Mouse (Mus musculus): ENCODE measurements at regions not wholly inside any gene's neighbourhood (a gene's known extent, or its start where the extent isn't known, plus 50 kb on each side); places are given as distances from the start of the nearest gene placed in this dataset.

GRCm38 (mm10) chr9:41805491-41806288 is 318.4 kb downstream of the Sorl1 start:
- TF ChIP-seq CTCF (IDR thresholded peaks at IDR 0.05; ENCODE audit: control insufficient read depth, insufficient read depth, insufficient replicate concordance, low read depth, low read length) (no peak), POLR2A (IDR thresholded peaks at IDR 0.05; ENCODE audit: control insufficient read depth, low read depth, low read length) (no peak)
